ENCODE assay signal across 34 mouse cellular contexts in genomic region chr19:11101880-11102279, GRCm38 (mm10). TPM values are rescaled to one million over a fixed set of nuclear protein-coding genes. Genes with fewer than 3 reads are reported as not detected.
DNase-seq lines count a peak whose midpoint lies in the region; ATAC-seq and TF ChIP-seq lines count a peak whose summit lies in the region.
"Had no signal": no experiment of that assay in that cellular context is flagged by ENCODE, and none has a peak within 500 bp of the region (broad histone marks: within the 10 kb centered on the region; RNA-seq: fewer than 3 reads in every experiment).

No protein-coding gene starts in this region.

- intact Hi-C loops in gastrocnemius, adult 2 months (cut with DNase I) = loop anchor here (5.0 kb wide), 1 partner anchor 40 kb away; no protein-coding TSS in a partner anchor

- 24% methylated on average over 1 of the region's 1 CpGs for WGBS in bone marrow, adult 2 months

- no peak for DNase-seq in frontal cortex, postnatal 14 days (ENCODE audit: low spot score in 2 of 2)
- no peak for DNase-seq in right cerebral cortex, postnatal 10 days (ENCODE audit: low spot score in 2 of 2)
- DNase-seq in gastrocnemius, adult 2 months = no peak
- DNase-seq: adrenal gland, adult 8-10 months; adrenal gland, postnatal 25 days; cerebellum, adult 11-12 months; cerebellum, adult 8-10 months; cerebellum, postnatal 10 days; cerebellum, postnatal 36 days; gastrocnemius, postnatal 36 days; heart, adult 18-20 months; heart, postnatal 10 days; heart, postnatal 4 days had no signal

- ATAC-seq in granulocyte monocyte progenitor cell, adult 5-6 weeks (replicated peaks; ENCODE audit: poor library complexity, severe bottlenecking) = peak; percentile 83
- ATAC-seq in megakaryocyte progenitor cell, adult 5-6 weeks (replicated peaks; ENCODE audit: poor library complexity) = peak; percentile 63
- ATAC-seq: activated CD4-positive, CD25-positive, alpha-beta regulatory T cell, adult 4 months; CD4-positive, CD25-positive, alpha-beta regulatory T cell, adult 4 months; forebrain, embryonic 13.5 days; forebrain, embryonic 16.5 days; hindbrain, postnatal 0 days; inflammation-experienced regulatory T-cells, adult 6 months; intestine, postnatal 0 days had no signal

- TF ChIP-seq CTCF in bone marrow, adult 2 months (IDR thresholded peaks at IDR 0.05; ENCODE audit: control insufficient read depth, insufficient read depth, low read length) = no peak
- TF ChIP-seq CTCF in bone marrow macrophage, adult 2 months (IDR thresholded peaks at IDR 0.05; ENCODE audit: low read depth, low read length) = no peak
- no peak for TF ChIP-seq CTCF in gastrocnemius, adult 2 months (IDR thresholded peaks at IDR 0.05)

- H3K4me1 ChIP-seq in bone marrow, adult 2 months (ENCODE audit: control insufficient read depth, insufficient read depth, low read length) = no peaks in the 10 kb centered on the region; the same call in 1 of the 2 replicates
- peaks cover 20% of the 10 kb centered on the region for H3K4me1 ChIP-seq in bone marrow macrophage, adult 2 months (ENCODE audit: control insufficient read depth, insufficient read depth, low read length)
- H3K4me1 ChIP-seq: forebrain, embryonic 10.5 days; forebrain, embryonic 13.5 days; heart, embryonic 12.5 days; heart, embryonic 15.5 days had no signal

- no peak overlapping the region for H3K4me3 ChIP-seq in bone marrow, adult 2 months (replicated peaks; ENCODE audit: control insufficient read depth, low read depth, low read length)
- H3K4me3 ChIP-seq in bone marrow macrophage, adult 2 months (ENCODE audit: insufficient read depth, low read length) = no peak overlapping the region
- no peak overlapping the region for H3K4me3 ChIP-seq in gastrocnemius, adult 2 months
- H3K4me3 ChIP-seq: forebrain, embryonic 10.5 days; forebrain, embryonic 13.5 days; heart, embryonic 12.5 days; heart, embryonic 15.5 days had no signal

- peak overlapping the region; percentile 13; the same call in 1 of the 2 replicates for H3K27ac ChIP-seq in bone marrow, adult 2 months (ENCODE audit: control insufficient read depth, insufficient read depth, low read depth, low read length, poor library complexity)
- peak overlapping the region; percentile 72 for H3K27ac ChIP-seq in bone marrow macrophage, adult 2 months (ENCODE audit: insufficient read depth, low read depth, low read length)
- no peak overlapping the region for H3K27ac ChIP-seq in gastrocnemius, adult 2 months
- H3K27ac ChIP-seq: forebrain, embryonic 10.5 days; forebrain, embryonic 13.5 days; heart, embryonic 15.5 days; hindbrain, embryonic 14.5 days; hindbrain, postnatal 0 days had no signal

- no peak for TF ChIP-seq POLR2A in bone marrow, adult 2 months (IDR thresholded peaks at IDR 0.05; ENCODE audit: borderline replicate concordance, control insufficient read depth, low read depth, low read length)
- TF ChIP-seq POLR2A in bone marrow macrophage, adult 2 months (IDR thresholded peaks at IDR 0.05; ENCODE audit: borderline replicate concordance, low read depth, low read length) = no peak

RNA-seq across cellular contexts. Expression of gene Ms4a8a, which starts 21.0 kb away (rescaled TPM):
- polyA plus RNA-seq in bone marrow, adult 2 months (2011; ENCODE audit: insufficient read depth, insufficient read length, low replicate concordance, missing spikeins) = 7.3 and 12.7 TPM in 2 replicates
- not detected in 2 replicates for polyA plus RNA-seq in bone marrow macrophage, adult 2 months (2012; ENCODE audit: insufficient read depth, insufficient read length, missing spikeins)
- not detected in 2 replicates for total RNA-seq in granulocyte monocyte progenitor cell, adult 5-6 weeks (2014; fragmentation: Nextera tagmentation)
- not detected in 2 replicates for total RNA-seq in granulocyte monocyte progenitor cell, adult 5-6 weeks (2017)
- 0.17 TPM in 1 of 2 replicates, not detected in the other for total RNA-seq in megakaryocyte progenitor cell, adult 5-6 weeks (2015)
- total RNA-seq in megakaryocyte progenitor cell, adult 5-6 weeks (2017) = 1.5 TPM in 1 of 2 replicates, not detected in the other
- total RNA-seq in gastrocnemius, adult 2 months (2021) = 1 to 10 TPM in 1 of 2 experiments, under 1 TPM in 1; 0.66 to 1.3 TPM
- total RNA-seq: hindbrain, postnatal 0 days; MEL had no signal
- polyA plus RNA-seq: activated CD4-positive, CD25-positive, alpha-beta regulatory T cell, adult 4 months; C2C12; CD4-positive, CD25-positive, alpha-beta regulatory T cell, adult 4 months; embryonic facial prominence, embryonic 11.5 days; embryonic facial prominence, embryonic 14.5 days; forebrain, embryonic 10.5 days; forebrain, embryonic 13.5 days; forebrain, embryonic 16.5 days; heart, embryonic 12.5 days; hindbrain, embryonic 11.5 days; hindbrain, embryonic 14.5 days; hindbrain, postnatal 0 days had no signal

RNA-seq across cellular contexts. Expression of gene 1700017D01Rik, which starts 28.8 kb away (rescaled TPM):
- not detected in 2 replicates for polyA plus RNA-seq in bone marrow, adult 2 months (2011; ENCODE audit: insufficient read depth, insufficient read length, low replicate concordance, missing spikeins)
- polyA plus RNA-seq in bone marrow macrophage, adult 2 months (2012; ENCODE audit: insufficient read depth, insufficient read length, missing spikeins) = not detected in 2 replicates
- total RNA-seq in granulocyte monocyte progenitor cell, adult 5-6 weeks (2014; fragmentation: Nextera tagmentation) = not detected in 2 replicates
- not detected in 2 replicates for total RNA-seq in granulocyte monocyte progenitor cell, adult 5-6 weeks (2017)
- not detected in 2 replicates for total RNA-seq in megakaryocyte progenitor cell, adult 5-6 weeks (2015)
- not detected in 2 replicates for total RNA-seq in megakaryocyte progenitor cell, adult 5-6 weeks (2017)
- not detected for total RNA-seq in gastrocnemius, adult 2 months (2021)
- total RNA-seq: adrenal gland, adult 8-10 months; adrenal gland, postnatal 25 days; gastrocnemius, adult 8-10 months; gastrocnemius, postnatal 36 days; heart, adult 18-20 months; heart, postnatal 10 days; heart, postnatal 4 days; hindbrain, postnatal 0 days; MEL had no signal
- polyA plus RNA-seq: activated CD4-positive, CD25-positive, alpha-beta regulatory T cell, adult 4 months; C2C12; CD4-positive, CD25-positive, alpha-beta regulatory T cell, adult 4 months; embryonic facial prominence, embryonic 11.5 days; embryonic facial prominence, embryonic 14.5 days; forebrain, embryonic 10.5 days; forebrain, embryonic 13.5 days; forebrain, embryonic 16.5 days; heart, embryonic 12.5 days; heart, embryonic 15.5 days; hindbrain, embryonic 11.5 days; hindbrain, embryonic 14.5 days; hindbrain, postnatal 0 days; inflammation-experienced regulatory T-cells, adult 6 months; intestine, postnatal 0 days had no signal
